In the genomic region with DNA sequence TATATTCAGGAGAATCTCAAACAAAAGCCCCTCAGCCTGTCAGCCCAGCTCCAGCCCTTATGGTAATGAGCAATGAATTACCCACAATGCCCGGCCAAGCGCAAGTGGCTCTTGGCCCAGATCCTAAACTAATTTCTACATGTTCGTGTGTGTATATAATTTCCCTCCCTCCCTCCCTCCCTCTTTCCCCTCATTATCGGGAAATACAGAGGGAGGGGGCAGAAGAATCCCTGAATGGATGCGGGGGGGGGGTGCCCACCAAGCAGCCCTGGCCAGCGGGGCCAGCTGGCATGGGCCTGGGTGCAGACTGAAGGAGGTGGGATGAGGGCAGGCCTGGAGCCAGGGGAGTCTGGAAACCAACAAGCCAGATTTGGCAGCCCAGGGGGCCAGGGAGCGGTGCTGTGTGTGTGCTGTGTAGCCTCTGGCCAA, we compare ENCODE assay signal across 9 mouse cellular contexts. TPM values are rescaled to one million over a fixed set of nuclear protein-coding genes. Genes with fewer than 3 reads are reported as not detected.
DNase-seq lines count a peak whose midpoint lies in the region; ATAC-seq and TF ChIP-seq lines count a peak whose summit lies in the region.
"Had no signal": no experiment of that assay in that cellular context is flagged by ENCODE, and none has a peak within 500 bp of the region (broad histone marks: within the 10 kb centered on the region; RNA-seq: fewer than 3 reads in every experiment).

No protein-coding gene starts in this region.

- H3K27me3 ChIP-seq in heart, postnatal 0 days (ENCODE audit: control insufficient read depth, insufficient read depth, low read length): peaks cover 8% of the 10 kb centered on the region; the same call in 1 of the 2 replicates
- H3K27me3 ChIP-seq in embryonic facial prominence, embryonic 13.5 days: peaks cover 20% of the 10 kb centered on the region
- no peaks in the 10 kb centered on the region for H3K27me3 ChIP-seq in hindbrain, embryonic 15.5 days
- peaks cover 7% of the 10 kb centered on the region; the same call in 1 of the 2 replicates for H3K27me3 ChIP-seq in limb, embryonic 14.5 days (ENCODE audit: control insufficient read depth, insufficient read depth, low read length)

- peak overlapping the region; percentile 29 for H3K4me2 ChIP-seq in heart, postnatal 0 days (ENCODE audit: low read depth, low read length)
- H3K4me2 ChIP-seq in embryonic facial prominence, embryonic 13.5 days: peak overlapping the region; percentile 46
- H3K4me2 ChIP-seq in hindbrain, embryonic 15.5 days: peak overlapping the region; percentile 44
- H3K4me2 ChIP-seq in limb, embryonic 14.5 days (replicated peaks; ENCODE audit: low read depth, low read length, severe bottlenecking): peak overlapping the region; percentile 27

- ATAC-seq in heart, postnatal 0 days (ENCODE audit: insufficient read depth, low read depth): no peak
- peak; percentile 44; the same call in 1 of the 2 replicates for ATAC-seq in embryonic facial prominence, embryonic 13.5 days (ENCODE audit: insufficient number of reproducible peaks, insufficient read depth, low FRiP score, low TSS enrichment, low read depth)
- peak; percentile 72 for ATAC-seq in hindbrain, embryonic 15.5 days (ENCODE audit: low FRiP score, low read depth)
- peak; percentile 25; the same call in 1 of the 2 replicates for ATAC-seq in limb, embryonic 14.5 days (ENCODE audit: low FRiP score, low read depth)
- ATAC-seq in CD4-positive, CD25-positive, alpha-beta regulatory T cell, adult 4 months: no peak

- peak; percentile 52 for DNase-seq in heart, postnatal 0 days (ENCODE audit: low spot score)
- DNase-seq in heart, postnatal 25 days (ENCODE audit: low spot score): no peak
- peak; percentile 83 for DNase-seq in limb, embryonic 14.5 days (ENCODE audit: low spot score)
- DNase-seq in retina, postnatal 1 day: peak; percentile 98
- no peak for DNase-seq in urinary bladder, adult 18-20 months (ENCODE audit: low spot score in 2 of 2)

- no peaks in the 10 kb centered on the region for H3K9me3 ChIP-seq in heart, postnatal 0 days (replicated peaks; ENCODE audit: control insufficient read depth, low read length)
- no peaks in the 10 kb centered on the region; the same call in 1 of the 2 replicates for H3K9me3 ChIP-seq in embryonic facial prominence, embryonic 13.5 days
- no peaks in the 10 kb centered on the region for H3K9me3 ChIP-seq in hindbrain, embryonic 15.5 days
- no peaks in the 10 kb centered on the region for H3K9me3 ChIP-seq in limb, embryonic 14.5 days (ENCODE audit: control insufficient read depth, low read length)

- no peak for TF ChIP-seq POLR2A in limb, embryonic 14.5 days (IDR thresholded peaks at IDR 0.05; ENCODE audit: borderline replicate concordance, extremely low read depth, insufficient read depth, insufficient read length)

- no peaks in the 10 kb centered on the region for H3K36me3 ChIP-seq in heart, postnatal 0 days (replicated peaks; ENCODE audit: control insufficient read depth, insufficient read depth, low read length)
- H3K36me3 ChIP-seq in embryonic facial prominence, embryonic 13.5 days: 0 out of 2 replicates have a peak, but pooled peaks cover 6% of the 10 kb centered on the region
- no peaks in the 10 kb centered on the region for H3K36me3 ChIP-seq in hindbrain, embryonic 15.5 days
- H3K36me3 ChIP-seq in limb, embryonic 14.5 days (ENCODE audit: control insufficient read depth, insufficient read depth, low read length): no peaks in the 10 kb centered on the region; the same call in none of the 2 replicates

- no peak for TF ChIP-seq EP300 in heart, postnatal 0 days (IDR thresholded peaks at IDR 0.05; ENCODE audit: low read depth)

- TF ChIP-seq CTCF in heart, postnatal 0 days (IDR thresholded peaks at IDR 0.05; ENCODE audit: low read depth): no peak

- 56% methylated on average over 7 of the region's 7 CpGs for WGBS in heart, postnatal 0 days
- 36% methylated on average over 6 of the region's 7 CpGs for WGBS in embryonic facial prominence, embryonic 13.5 days
- WGBS in hindbrain, embryonic 15.5 days: 11% methylated on average over 7 of the region's 7 CpGs
- WGBS in limb, embryonic 14.5 days: 48% methylated on average over 6 of the region's 7 CpGs

- H3K27ac ChIP-seq in heart, postnatal 0 days (ENCODE audit: low read depth): peak overlapping the region; percentile 47
- H3K27ac ChIP-seq in embryonic facial prominence, embryonic 13.5 days: peak overlapping the region; percentile 90
- H3K27ac ChIP-seq in hindbrain, embryonic 15.5 days (replicated peaks): peak overlapping the region; percentile 84
- peak overlapping the region; percentile 61 for H3K27ac ChIP-seq in limb, embryonic 14.5 days (replicated peaks; ENCODE audit: low read depth, low read length)

- peak overlapping the region; percentile 40; the same call in 1 of the 2 replicates for H3K9ac ChIP-seq in heart, postnatal 0 days (replicated peaks; ENCODE audit: low read depth, low read length)
- H3K9ac ChIP-seq in embryonic facial prominence, embryonic 13.5 days: peak overlapping the region; percentile 44
- peak overlapping the region; percentile 21 for H3K9ac ChIP-seq in hindbrain, embryonic 15.5 days
- H3K9ac ChIP-seq in limb, embryonic 14.5 days (ENCODE audit: low read depth, low read length, severe bottlenecking): no peak overlapping the region

- intact Hi-C loops in heart, postnatal 25 days (cut with DNase I): no loop called here

- no peak overlapping the region for H3K4me3 ChIP-seq in heart, postnatal 0 days (ENCODE audit: low read depth, low read length)
- peak overlapping the region; percentile 20; the same call in 1 of the 2 replicates for H3K4me3 ChIP-seq in embryonic facial prominence, embryonic 13.5 days
- H3K4me3 ChIP-seq in hindbrain, embryonic 15.5 days: no peak overlapping the region
- no peak overlapping the region; the same call in 1 of the 2 replicates for H3K4me3 ChIP-seq in limb, embryonic 14.5 days (replicated peaks; ENCODE audit: low read length)

- peaks cover 27% of the 10 kb centered on the region for H3K4me1 ChIP-seq in heart, postnatal 0 days (ENCODE audit: control insufficient read depth, insufficient read depth)
- H3K4me1 ChIP-seq in embryonic facial prominence, embryonic 13.5 days: peaks cover 95% of the 10 kb centered on the region
- H3K4me1 ChIP-seq in hindbrain, embryonic 15.5 days (replicated peaks): peaks cover 95% of the 10 kb centered on the region
- peaks cover 49% of the 10 kb centered on the region for H3K4me1 ChIP-seq in limb, embryonic 14.5 days (ENCODE audit: control insufficient read depth, insufficient read depth, low read length)

RNA-seq across cellular contexts. Expression of gene Ptprs, which starts 8.8 kb away (rescaled TPM):
- total RNA-seq in heart, postnatal 0 days (2014; rRNA removed; ENCODE audit: low replicate concordance): 136 and 138 TPM in 2 replicates
- polyA plus RNA-seq in heart, postnatal 0 days (2015; fragmentation: Nextera tagmentation; extraction: Ambion mirVana): 15.7 and 15.9 TPM in 2 replicates
- total RNA-seq in heart, postnatal 25 days (2021): 10 to 100 TPM; 42.2 to 52.2 TPM
- 120 and 121 TPM in 2 replicates for polyA plus RNA-seq in embryonic facial prominence, embryonic 13.5 days (2015; fragmentation: Nextera tagmentation; extraction: Ambion mirVana)
- 277 and 302 TPM in 2 replicates for polyA plus RNA-seq in hindbrain, embryonic 15.5 days (2015; fragmentation: Nextera tagmentation; extraction: Ambion mirVana)
- polyA plus RNA-seq in limb, embryonic 14.5 days (2012; rRNA removed): 483 and 667 TPM in 2 replicates
- 116 and 131 TPM in 2 replicates for polyA plus RNA-seq in limb, embryonic 14.5 days (2014; fragmentation: Nextera tagmentation; extraction: Ambion mirVana)
- 1 to 10 TPM; 5.5 to 8.9 TPM for polyA plus RNA-seq in CD4-positive, CD25-positive, alpha-beta regulatory T cell, adult 4 months (2017; shearing (Covaris generic))

RNA-seq across cellular contexts. Expression of gene Znrf4, which starts 44.8 kb away (rescaled TPM):
- not detected in 2 replicates for total RNA-seq in heart, postnatal 0 days (2014; rRNA removed; ENCODE audit: low replicate concordance)
- not detected in 2 replicates for polyA plus RNA-seq in heart, postnatal 0 days (2015; fragmentation: Nextera tagmentation; extraction: Ambion mirVana)
- not detected for total RNA-seq in heart, postnatal 25 days (2021)
- polyA plus RNA-seq in embryonic facial prominence, embryonic 13.5 days (2015; fragmentation: Nextera tagmentation; extraction: Ambion mirVana): not detected in 2 replicates
- 0.17 TPM in 1 of 2 replicates, not detected in the other for polyA plus RNA-seq in hindbrain, embryonic 15.5 days (2015; fragmentation: Nextera tagmentation; extraction: Ambion mirVana)
- not detected in 2 replicates for polyA plus RNA-seq in limb, embryonic 14.5 days (2012; rRNA removed)
- polyA plus RNA-seq in limb, embryonic 14.5 days (2014; fragmentation: Nextera tagmentation; extraction: Ambion mirVana): 0.17 TPM in 1 of 2 replicates, not detected in the other
- not detected for polyA plus RNA-seq in CD4-positive, CD25-positive, alpha-beta regulatory T cell, adult 4 months (2017; shearing (Covaris generic))
- total RNA-seq: layer of hippocampus, adult 18-20 months had no signal

Comparison
In these comparisons a context has a peak if more than half of its experiments do, and no peak if none do; other contexts are left out.
1. DNase-seq: peak in heart, postnatal 0 days (single experiment), limb, embryonic 14.5 days (single experiment) and retina, postnatal 1 day (single experiment); none in heart, postnatal 25 days (single experiment) and urinary bladder, adult 18-20 months (0 of 2).
2. ATAC-seq: peak in embryonic facial prominence, embryonic 13.5 days (single experiment), hindbrain, embryonic 15.5 days (single experiment) and limb, embryonic 14.5 days (single experiment); none in heart, postnatal 0 days (single experiment) and CD4-positive, CD25-positive, alpha-beta regulatory T cell, adult 4 months (single experiment).
3. Peak in every context shown above with its lines, with median percentiles within 50 percentile points of each other: H3K27ac ChIP-seq and H3K4me2 ChIP-seq.